Mouse (Mus musculus) heart, postnatal 0 days (tissue): ENCODE results near the gene Gm37240. TPM values are rescaled to one million over a fixed set of nuclear protein-coding genes. Genes with fewer than 3 reads are reported as not detected.

ENCODE experiments used
- ATAC-seq: fragments of 200-750 bp; cut with Nextera tagmentation; 2 replicates; pipeline ENCODE4 v1.8.0; 2017; ENCODE audit warnings: low read depth, moderate number of reproducible peaks, moderate library complexity; ENCODE audit not compliant: insufficient read depth
- DNase-seq: peaks from one replicate; pipeline ENCODE4 v3.0.0-alpha.2; 2016; ENCODE audit warnings: low spot score
- H3K27ac ChIP-seq: fragments of 300-500 bp; sonication (generic); 2 replicates; pipeline ENCODE4 v1.5.1; 2014; ENCODE audit warnings: low read depth, mild to moderate bottlenecking
- H3K27me3 ChIP-seq: fragments of 300-500 bp; sonication (generic); 2 replicates; pipeline ENCODE4 v1.6.1; 2014; ENCODE audit warnings: low read length, mixed read lengths; ENCODE audit not compliant: control insufficient read depth, insufficient read depth
- H3K36me3 ChIP-seq: fragments of 300-500 bp; sonication (generic); replicated peaks from 2 replicates; pipeline ENCODE4 v1.6.1; 2014; ENCODE audit warnings: low read length, mixed read lengths; ENCODE audit not compliant: control insufficient read depth, insufficient read depth
- H3K4me1 ChIP-seq: fragments of 300-500 bp; sonication (generic); 2 replicates; pipeline ENCODE4 v1.6.1; 2014; ENCODE audit warnings: antibody characterized with exemption; ENCODE audit not compliant: control insufficient read depth, insufficient read depth
- H3K4me2 ChIP-seq: fragments of 300-500 bp; sonication (generic); 2 replicates; pipeline ENCODE4 v1.6.1; 2014; ENCODE audit warnings: low read depth, mild to moderate bottlenecking, low read length, moderate library complexity
- H3K4me3 ChIP-seq: fragments of 300-500 bp; sonication (generic); 2 replicates; pipeline ENCODE4 v1.5.1; 2014; ENCODE audit warnings: low read depth, low read length
- H3K9ac ChIP-seq: fragments of 300-500 bp; sonication (generic); replicated peaks from 2 replicates; pipeline ENCODE4 v1.6.1; 2014; ENCODE audit warnings: low read depth, low read length, mixed read lengths
- H3K9me3 ChIP-seq: fragments of 300-500 bp; sonication (generic); replicated peaks from 2 replicates; pipeline ENCODE4 v1.6.1; 2016; ENCODE audit warnings: low read length; ENCODE audit not compliant: control insufficient read depth
- CTCF ChIP-seq: IDR thresholded peaks from 2 replicates; pipeline ENCODE4 v1.5.1; 2016; ENCODE audit warnings: antibody characterized with exemption, control low read depth, low read depth
- EP300 ChIP-seq: IDR thresholded peaks from 2 replicates; pipeline ENCODE4 v1.6.1; 2016; ENCODE audit warnings: antibody characterized with exemption, low read depth
- WGBS: fragments of 180-500 bp; shearing (Covaris S2); extraction: QIAGEN DNeasy Blood & Tissue Kit; methylation state at CpG from one replicate; pipeline ENCODE4 v1.1.7; 2014; 5-methylcytosine and 5-hydroxymethylcytosine counted together
- polyA plus RNA-seq: library from polyadenylated mRNA; unstranded; fragments of >200 nt; fragmentation: Nextera tagmentation; extraction: Ambion mirVana; gene quantifications from 2 replicates; pipeline ENCODE4 v1.2.1, GENCODE M21; 2015
- total RNA-seq: library from RNA; depleted of rRNA; stranded (reverse); fragments of >200 nt; gene quantifications from 2 replicates; pipeline ENCODE4 v1.2.3, GENCODE M21; 2014; ENCODE audit warnings: low replicate concordance

The Gm37240 gene
- total and polyA plus RNA-seq, 2 experiments from 2014 or later: 21.7 to 72.1 TPM

GRCm38 (mm10) chr3:85649176-85649575 lies 238.1 kb downstream of the Gm37240 start:
- H3K4me3 ChIP-seq: no peak overlapping the region
- no peak overlapping the region for H3K9ac ChIP-seq
- 79% methylated on average over 4 of the region's 4 CpGs for WGBS
- TF ChIP-seq CTCF: no peak
- no peak for TF ChIP-seq EP300
- no peak for ATAC-seq
- no peak overlapping the region for H3K4me2 ChIP-seq
- H3K36me3 ChIP-seq: 0 out of 2 replicates have a peak, but pooled peaks cover 7% of the 10 kb centered on the region
- H3K4me1 ChIP-seq: no peaks in the 10 kb centered on the region
- no peaks in the 10 kb centered on the region for H3K27me3 ChIP-seq
- H3K9me3 ChIP-seq: no peaks in the 10 kb centered on the region
- DNase-seq: no peak
- no peak overlapping the region for H3K27ac ChIP-seq

GRCm38 (mm10) chr3:85645517-85646004 lies 241.8 kb downstream of the Gm37240 start:
- TF ChIP-seq CTCF (no peak), EP300 (no peak)
- H3K9ac ChIP-seq: no peak overlapping the region
- no peak overlapping the region for H3K27ac ChIP-seq
- no peaks in the 10 kb centered on the region for H3K4me1 ChIP-seq
- no peak overlapping the region for H3K4me3 ChIP-seq
- no peak for DNase-seq
- H3K27me3 ChIP-seq: no peaks in the 10 kb centered on the region
- H3K36me3 ChIP-seq: 0 out of 2 replicates have a peak, but pooled peaks cover 4% of the 10 kb centered on the region
- 83% methylated on average over 7 of the region's 7 CpGs for WGBS
- no peaks in the 10 kb centered on the region for H3K9me3 ChIP-seq
- H3K4me2 ChIP-seq: no peak overlapping the region
- no peak for ATAC-seq

DNA sequence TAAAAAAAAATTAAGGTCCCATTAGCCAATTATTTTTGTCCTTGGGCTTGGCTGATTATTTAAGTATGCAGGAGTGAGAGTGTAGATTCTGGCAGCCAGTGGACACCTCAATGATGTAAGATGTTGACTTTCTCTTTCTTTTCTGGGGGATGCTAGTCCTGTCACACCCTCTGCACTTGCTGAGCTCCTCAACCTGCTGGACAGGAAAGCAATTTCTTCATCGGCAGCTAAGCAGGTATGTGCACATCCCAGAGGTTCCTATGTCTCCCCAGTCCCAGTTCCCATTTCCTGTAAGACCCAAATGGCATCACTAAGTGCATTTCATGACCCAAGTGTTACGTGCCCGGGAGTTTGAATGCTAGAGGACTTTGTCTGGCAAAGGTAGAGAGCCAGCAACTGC lies 242.5 kb downstream of the Gm37240 start:
- DNase-seq: no peak
- WGBS: 88% methylated on average over 3 of the region's 3 CpGs
- Histone ChIP-seq H3K4me3 (no peak overlapping the region), H3K9ac (no peak overlapping the region), H3K27me3 (no peaks in the 10 kb centered on the region), H3K9me3 (no peaks in the 10 kb centered on the region), H3K4me1 (no peaks in the 10 kb centered on the region), H3K36me3 (0 out of 2 replicates have a peak, but pooled peaks cover 4% of the 10 kb centered on the region), H3K4me2 (no peak overlapping the region), H3K27ac (no peak overlapping the region)
- no peak for TF ChIP-seq CTCF
- no peak for TF ChIP-seq EP300
- no peak for ATAC-seq

GRCm38 (mm10) chr3:85641751-85642150 lies 245.6 kb downstream of the Gm37240 start:
- Histone ChIP-seq H3K4me1 (peaks cover 14% of the 10 kb centered on the region), H3K4me2 (no peak overlapping the region), H3K36me3 (no peaks in the 10 kb centered on the region), H3K9ac (no peak overlapping the region), H3K4me3 (no peak overlapping the region), H3K27me3 (no peaks in the 10 kb centered on the region), H3K27ac (peak overlapping the region; percentile 8; the same call in 1 of the 2 replicates), H3K9me3 (no peaks in the 10 kb centered on the region)
- 63% methylated on average over 3 of the region's 3 CpGs for WGBS
- DNase-seq (no peak), ATAC-seq (no peak)
- no peak for TF ChIP-seq EP300
- TF ChIP-seq CTCF: no peak

DNA sequence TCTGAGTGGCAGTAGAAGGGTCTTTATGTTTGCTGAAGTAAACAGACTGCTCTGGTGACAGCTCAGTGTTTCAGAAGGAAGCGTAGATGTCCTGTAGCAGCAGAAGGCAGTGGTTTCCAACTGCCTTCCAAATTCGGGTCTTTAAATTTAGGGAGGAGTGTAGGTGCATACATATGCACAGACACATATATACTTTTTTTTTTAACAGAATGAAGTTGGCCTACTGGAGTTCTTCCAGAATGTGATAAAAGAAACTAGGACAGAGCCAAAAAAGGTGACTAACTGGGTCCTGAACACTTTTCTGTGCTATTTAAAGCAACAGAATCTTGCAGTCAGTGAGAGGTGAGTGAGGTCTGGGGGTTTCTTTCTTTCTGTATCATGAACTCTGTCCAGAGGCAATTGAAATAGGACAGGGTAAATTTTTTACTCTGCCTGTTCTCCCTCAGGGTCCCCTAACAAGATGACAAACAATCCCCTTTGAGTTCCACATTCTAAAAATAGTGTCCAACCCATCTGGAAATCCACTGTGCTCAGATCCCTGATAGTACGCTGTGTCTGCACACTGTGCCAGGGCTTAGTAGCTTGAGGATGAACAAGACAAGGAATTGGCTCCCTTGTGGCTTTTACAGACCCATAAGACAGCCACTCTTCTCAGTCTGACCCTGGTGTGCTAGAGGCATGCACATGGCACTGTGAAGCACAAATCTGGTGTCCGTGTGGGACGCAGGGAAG lies 250.4 kb downstream of the Gm37240 start:
- ATAC-seq: peak; percentile 67
- no peaks in the 10 kb centered on the region for H3K27me3 ChIP-seq
- H3K9ac ChIP-seq: peak overlapping the region; percentile 18; the same call in 1 of the 2 replicates
- peak overlapping the region; percentile 88 for H3K27ac ChIP-seq
- H3K4me3 ChIP-seq: no peak overlapping the region
- H3K36me3 ChIP-seq: no peaks in the 10 kb centered on the region
- WGBS: 44% methylated on average over 5 of the region's 5 CpGs
- TF ChIP-seq EP300 (0 out of 2 replicates have a peak, but pooled peaks have one; percentile 31), CTCF (no peak)
- peak; percentile 72 for DNase-seq
- H3K4me1 ChIP-seq: peaks cover 28% of the 10 kb centered on the region
- H3K4me2 ChIP-seq: no peak overlapping the region
- H3K9me3 ChIP-seq: no peaks in the 10 kb centered on the region
